Mouse (Mus musculus) hindbrain, embryonic 16.5 days (tissue): ENCODE data around the gene Eepd1. TPM values are rescaled to one million over a fixed set of nuclear protein-coding genes. Genes with fewer than 3 reads are reported as not detected.
A peak's percentile ranks its signal among the peaks of the same experiment; 100 is the strongest.

Source experiments
- ATAC-seq: fragments of 200-750 bp; cut with Nextera tagmentation; 2 replicates; pipeline ENCODE4 v1.8.0; 2017; ENCODE audit warnings: moderate TSS enrichment, moderate library complexity
- H3K27ac ChIP-seq: fragments of 300-500 bp; sonication (generic); 2 replicates; pipeline ENCODE4 v1.5.1; 2014; ENCODE audit warnings: low read depth, mild to moderate bottlenecking, control low read depth, low read length, moderate library complexity
- H3K27me3 ChIP-seq: fragments of 300-500 bp; sonication (generic); replicated peaks from 2 replicates; pipeline ENCODE4 v1.6.1; 2014; ENCODE audit warnings: low read length; ENCODE audit not compliant: control insufficient read depth, insufficient read depth
- H3K36me3 ChIP-seq: fragments of 300-500 bp; sonication (generic); 2 replicates; pipeline ENCODE4 v1.6.1; 2014; ENCODE audit warnings: mild to moderate bottlenecking, low read length, moderate library complexity, mixed read lengths; ENCODE audit not compliant: control insufficient read depth, insufficient read depth
- H3K4me1 ChIP-seq: fragments of 300-500 bp; sonication (generic); 2 replicates; pipeline ENCODE4 v1.6.1; 2014; ENCODE audit warnings: low read depth, low read length; ENCODE audit not compliant: control insufficient read depth, insufficient read depth
- H3K4me2 ChIP-seq: fragments of 300-500 bp; sonication (generic); 2 replicates; pipeline ENCODE4 v1.6.1; 2014; ENCODE audit warnings: mild to moderate bottlenecking, low read length, control low read depth, moderate library complexity
- H3K4me3 ChIP-seq: fragments of 300-500 bp; sonication (generic); 2 replicates; pipeline ENCODE4 v1.5.1; 2014; ENCODE audit warnings: mild to moderate bottlenecking, low read length, control low read depth, moderate library complexity
- H3K9ac ChIP-seq: fragments of 300-500 bp; sonication (generic); 2 replicates; pipeline ENCODE4 v1.6.1; 2014; ENCODE audit warnings: low read depth, mild to moderate bottlenecking, control low read depth, low read length, moderate library complexity
- H3K9me3 ChIP-seq: fragments of 300-500 bp; sonication (generic); 2 replicates; pipeline ENCODE4 v1.6.1; 2014; ENCODE audit warnings: mild to moderate bottlenecking, low read length, moderate library complexity; ENCODE audit not compliant: control insufficient read depth
- WGBS: fragments of 180-500 bp; shearing (Covaris S2); extraction: QIAGEN DNeasy Blood & Tissue Kit; methylation state at CpG from one replicate; pipeline ENCODE4 v1.1.7; 2014; 5-methylcytosine and 5-hydroxymethylcytosine counted together
- polyA plus RNA-seq: library from polyadenylated mRNA; unstranded; fragments of >200 nt; fragmentation: Nextera tagmentation; extraction: Ambion mirVana; gene quantifications from 2 replicates; pipeline ENCODE4 v1.2.1, GENCODE M21; 2015

The Eepd1 gene
- polyA plus RNA-seq, 1 experiment from 2014 or later: 15.6 TPM

- Histone ChIP-seq H3K4me3 (no peak overlapping the region), H3K27me3 (no peaks in the 10 kb centered on the region), H3K36me3 (no peaks in the 10 kb centered on the region), H3K4me2 (no peak overlapping the region), H3K27ac (no peak overlapping the region), H3K9me3 (no peaks in the 10 kb centered on the region), H3K9ac (no peak overlapping the region), H3K4me1 (no peaks in the 10 kb centered on the region)
- ATAC-seq: no peak
- 83% methylated on average over 3 of the region's 3 CpGs for WGBS
These were observed 77.5 kb downstream of the Eepd1 start for GRCm38 (mm10) chr9:25558834-25559233.

GRCm38 (mm10) chr9:25560016-25560758, 78.8 kb downstream of the Eepd1 start:
- ATAC-seq: no peak
- no peak overlapping the region for H3K4me3 ChIP-seq
- no peaks in the 10 kb centered on the region for H3K4me1 ChIP-seq
- no peak overlapping the region for H3K9ac ChIP-seq
- no peaks in the 10 kb centered on the region for H3K9me3 ChIP-seq
- H3K27ac ChIP-seq: no peak overlapping the region
- no peaks in the 10 kb centered on the region for H3K36me3 ChIP-seq
- 84% methylated on average over 9 of the region's 9 CpGs for WGBS
- no peaks in the 10 kb centered on the region for H3K27me3 ChIP-seq
- no peak overlapping the region for H3K4me2 ChIP-seq

DNA sequence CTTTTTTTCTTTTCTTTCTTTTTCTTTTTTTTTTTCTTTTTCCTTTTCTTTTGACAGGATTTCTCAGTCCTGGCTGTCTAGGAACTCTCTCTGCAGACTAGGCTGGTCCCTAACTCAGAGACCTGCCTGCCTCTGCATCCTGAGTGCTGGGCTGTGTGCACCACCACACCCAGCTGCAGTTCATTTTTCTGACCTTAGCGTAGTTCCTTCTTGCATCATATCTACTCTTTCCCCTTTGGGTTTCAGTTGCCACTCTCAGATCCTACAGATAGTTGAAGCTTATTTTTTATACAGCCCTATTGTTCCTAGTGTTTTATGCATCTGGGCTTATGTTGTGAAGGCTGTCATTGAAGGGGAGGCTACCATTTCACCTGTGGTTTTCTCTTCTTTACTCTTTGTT, 79.8 kb downstream of the Eepd1 start:
- no peak overlapping the region for H3K9ac ChIP-seq
- no peak overlapping the region for H3K27ac ChIP-seq
- no peaks in the 10 kb centered on the region for H3K36me3 ChIP-seq
- H3K4me1 ChIP-seq: no peaks in the 10 kb centered on the region
- ATAC-seq: no peak
- 97% methylated on average over 1 of the region's 1 CpGs for WGBS
- no peaks in the 10 kb centered on the region for H3K27me3 ChIP-seq
- H3K4me2 ChIP-seq: no peak overlapping the region
- no peaks in the 10 kb centered on the region for H3K9me3 ChIP-seq
- H3K4me3 ChIP-seq: no peak overlapping the region

- Histone ChIP-seq H3K4me3 (no peak overlapping the region), H3K36me3 (no peaks in the 10 kb centered on the region), H3K4me2 (no peak overlapping the region), H3K27me3 (no peaks in the 10 kb centered on the region), H3K9me3 (no peaks in the 10 kb centered on the region), H3K9ac (no peak overlapping the region), H3K4me1 (no peaks in the 10 kb centered on the region; the same call in 1 of the 2 replicates), H3K27ac (no peak overlapping the region)
- 81% methylated on average over 4 of the region's 4 CpGs for WGBS
- ATAC-seq: no peak
These were observed 82.5 kb downstream of the Eepd1 start for GRCm38 (mm10) chr9:25563806-25564205.

DNA sequence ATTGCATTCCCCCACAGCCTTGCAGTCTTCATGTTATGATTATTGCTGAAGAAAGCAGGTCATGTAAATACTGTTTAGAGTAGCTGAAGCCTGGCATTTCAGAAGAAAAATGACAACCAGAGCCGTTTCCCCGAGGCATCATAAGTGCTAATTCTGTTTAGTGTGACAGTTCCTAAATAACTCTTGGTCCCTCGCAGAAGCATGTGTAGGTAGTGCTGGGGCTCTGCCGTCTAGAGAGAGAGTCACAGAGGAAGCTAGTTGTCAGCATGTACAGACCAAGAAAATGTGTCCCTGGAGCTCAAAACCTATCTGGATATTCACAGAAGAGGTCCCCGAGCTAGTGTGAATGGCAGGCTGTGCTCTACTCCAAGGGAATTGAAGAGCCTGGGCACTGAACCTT, 85.7 kb downstream of the Eepd1 start:
- Histone ChIP-seq H3K4me3 (no peak overlapping the region), H3K4me1 (no peaks in the 10 kb centered on the region; the same call in none of the 2 replicates), H3K27ac (no peak overlapping the region), H3K9me3 (no peaks in the 10 kb centered on the region), H3K9ac (no peak overlapping the region), H3K4me2 (no peak overlapping the region), H3K27me3 (no peaks in the 10 kb centered on the region), H3K36me3 (no peaks in the 10 kb centered on the region)
- 0 out of 2 replicates have a peak, but pooled peaks have one; percentile 40 for ATAC-seq
- WGBS: 61% methylated on average over 5 of the region's 5 CpGs

- Histone ChIP-seq H3K4me3 (no peak overlapping the region), H3K36me3 (no peaks in the 10 kb centered on the region), H3K27me3 (no peaks in the 10 kb centered on the region), H3K4me1 (no peaks in the 10 kb centered on the region; the same call in none of the 2 replicates), H3K4me2 (no peak overlapping the region), H3K27ac (no peak overlapping the region), H3K9me3 (no peaks in the 10 kb centered on the region), H3K9ac (no peak overlapping the region)
- no peak for ATAC-seq
- WGBS: 84% methylated on average over 3 of the region's 3 CpGs
These were observed 87.4 kb downstream of the Eepd1 start for GRCm38 (mm10) chr9:25568783-25569182.

GRCm38 (mm10) chr9:25570011-25570410, 88.7 kb downstream of the Eepd1 start:
- H3K4me3 ChIP-seq: no peak overlapping the region
- no peaks in the 10 kb centered on the region; the same call in none of the 2 replicates for H3K4me1 ChIP-seq
- H3K36me3 ChIP-seq: no peaks in the 10 kb centered on the region
- H3K27me3 ChIP-seq: no peaks in the 10 kb centered on the region
- no peaks in the 10 kb centered on the region for H3K9me3 ChIP-seq
- no peak overlapping the region for H3K9ac ChIP-seq
- 95% methylated on average over 7 of the region's 7 CpGs for WGBS
- no peak overlapping the region for H3K27ac ChIP-seq
- H3K4me2 ChIP-seq: no peak overlapping the region
- no peak for ATAC-seq

DNA sequence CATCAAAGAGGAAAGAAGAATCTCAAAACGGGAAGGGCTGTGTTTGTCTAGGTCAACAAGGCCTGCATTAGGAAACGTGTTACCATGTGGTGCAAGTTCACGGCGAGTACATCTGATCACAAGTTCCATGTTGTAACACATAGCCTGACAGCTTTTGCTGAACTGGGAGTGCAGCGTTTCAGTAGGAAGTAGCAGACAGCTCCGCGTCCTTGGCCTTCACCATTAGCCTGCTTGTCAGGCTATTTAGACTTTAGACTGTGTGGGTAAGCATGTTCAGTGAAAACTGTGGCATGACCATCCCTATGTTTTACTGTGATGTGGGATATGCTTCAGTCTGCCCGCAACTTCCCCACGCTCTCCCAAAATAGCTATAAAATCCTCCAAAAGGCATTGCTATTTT, 89.1 kb downstream of the Eepd1 start:
- 83% methylated on average over 9 of the region's 9 CpGs for WGBS

GRCm38 (mm10) chr9:25571381-25571780, 90.0 kb downstream of the Eepd1 start:
- Histone ChIP-seq H3K36me3 (no peaks in the 10 kb centered on the region), H3K27me3 (no peaks in the 10 kb centered on the region), H3K4me2 (no peak overlapping the region), H3K4me3 (no peak overlapping the region), H3K9me3 (no peaks in the 10 kb centered on the region), H3K9ac (no peak overlapping the region), H3K4me1 (no peaks in the 10 kb centered on the region; the same call in none of the 2 replicates), H3K27ac (no peak overlapping the region)
- WGBS: 61% methylated on average over 2 of the region's 2 CpGs
- ATAC-seq: no peak

More for the DNA sequence above, 89.1 kb downstream of the Eepd1 start:
- Histone ChIP-seq H3K27ac (no peak overlapping the region), H3K4me3 (no peak overlapping the region), H3K4me1 (no peaks in the 10 kb centered on the region; the same call in none of the 2 replicates), H3K9ac (no peak overlapping the region), H3K36me3 (no peaks in the 10 kb centered on the region), H3K9me3 (no peaks in the 10 kb centered on the region), H3K4me2 (no peak overlapping the region), H3K27me3 (no peaks in the 10 kb centered on the region)
- no peak for ATAC-seq
